Mouse (Mus musculus) lung, adult 2 months (tissue): ENCODE data around the gene Sec24b.

Experiments used
- CTCF ChIP-seq: fragments of 200-500 bp; IDR thresholded peaks from 2 replicates; pipeline ENCODE4 v1.5.1; 2011; ENCODE audit warnings: mild to moderate bottlenecking, low read length, control low read depth; ENCODE audit not compliant: insufficient read depth
- POLR2A ChIP-seq: fragments of 200-500 bp; IDR thresholded peaks from 2 replicates; pipeline ENCODE4 v1.6.1; 2011; ENCODE audit warnings: low read depth, mild to moderate bottlenecking, control low read depth, low read length, borderline replicate concordance; ENCODE audit errors: extremely low read depth

GRCm38 (mm10) chr3:129941291-129941690 is 120.1 kb downstream of the Sec24b start:
- TF ChIP-seq POLR2A (no peak), CTCF (no peak)
